In genomic region chr9:69310524-69310923, GRCm38 (mm10) we compare ENCODE assay signal across 16 mouse cellular contexts.
"Had no signal": no experiment of that assay in that cellular context is flagged by ENCODE, and none has a peak within 500 bp of the region (broad histone marks: within the 10 kb centered on the region; RNA-seq: fewer than 3 reads in every experiment).

No protein-coding gene starts in this region.

- DNase-seq: kidney, adult 2 months; kidney, postnatal 36 days; liver; liver, embryonic 13.5 days; liver, postnatal 0 days; lung, postnatal 14 days; right cerebral cortex, postnatal 14 days; thymus, adult 2 months; thymus, postnatal 25 days had no signal

- H3K27me3 ChIP-seq: liver, embryonic 13.5 days; lung, embryonic 15.5 days; midbrain, embryonic 12.5 days; neural tube, embryonic 12.5 days had no signal

- H3K4me1 ChIP-seq: midbrain, embryonic 12.5 days; stomach, embryonic 15.5 days had no signal

- ATAC-seq: liver, postnatal 0 days had no signal

- H3K9ac ChIP-seq: liver, embryonic 13.5 days; liver, postnatal 0 days; lung, embryonic 15.5 days; midbrain, embryonic 12.5 days; neural tube, embryonic 12.5 days; stomach, embryonic 15.5 days had no signal

- H3K36me3 ChIP-seq: liver, embryonic 13.5 days; lung, embryonic 15.5 days; midbrain, embryonic 12.5 days; neural tube, embryonic 12.5 days; stomach, embryonic 15.5 days had no signal

- H3K4me3 ChIP-seq: liver, embryonic 13.5 days; lung, embryonic 15.5 days; megakaryocyte, embryonic 14.5 days; midbrain, embryonic 12.5 days; neural tube, embryonic 12.5 days; stomach, embryonic 15.5 days had no signal

- H3K27ac ChIP-seq: kidney, postnatal 0 days; liver, embryonic 13.5 days; lung, embryonic 15.5 days; macrophage; midbrain, embryonic 12.5 days; neural tube, embryonic 12.5 days; stomach, embryonic 15.5 days had no signal

- H3K4me2 ChIP-seq: liver, embryonic 13.5 days; lung, embryonic 15.5 days; midbrain, embryonic 12.5 days; neural tube, embryonic 12.5 days; stomach, embryonic 15.5 days had no signal

- H3K9me3 ChIP-seq: liver, embryonic 13.5 days; lung, embryonic 15.5 days; megakaryocyte, embryonic 14.5 days; midbrain, embryonic 12.5 days; neural tube, embryonic 12.5 days; stomach, embryonic 15.5 days had no signal
